Mouse (Mus musculus): Measurements from ENCODE around the gene Lipa.

Lipa gene

DNA sequence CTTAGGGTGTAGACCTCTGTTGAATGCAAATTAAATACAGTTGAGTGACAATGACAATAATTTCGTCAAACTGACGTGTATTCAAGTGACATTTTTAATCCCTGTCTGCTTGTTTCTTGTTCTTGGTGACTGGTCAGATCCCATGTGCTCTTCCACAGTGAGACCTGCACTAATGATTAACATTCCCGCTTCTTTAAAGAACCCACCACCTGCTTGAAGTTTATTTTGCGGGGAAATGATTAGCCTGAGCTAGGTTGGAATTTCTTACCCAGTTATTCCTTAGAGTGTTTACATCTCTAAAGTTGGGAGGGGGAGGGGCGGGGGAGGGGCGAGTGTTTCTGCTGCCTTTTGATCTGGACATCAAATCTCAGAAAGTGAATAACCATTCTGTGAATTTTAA is 59.1 kb downstream of the Lipa start:
- DNase-seq (ENCODE audit: low spot score in 2 of 2): no peak

DNA sequence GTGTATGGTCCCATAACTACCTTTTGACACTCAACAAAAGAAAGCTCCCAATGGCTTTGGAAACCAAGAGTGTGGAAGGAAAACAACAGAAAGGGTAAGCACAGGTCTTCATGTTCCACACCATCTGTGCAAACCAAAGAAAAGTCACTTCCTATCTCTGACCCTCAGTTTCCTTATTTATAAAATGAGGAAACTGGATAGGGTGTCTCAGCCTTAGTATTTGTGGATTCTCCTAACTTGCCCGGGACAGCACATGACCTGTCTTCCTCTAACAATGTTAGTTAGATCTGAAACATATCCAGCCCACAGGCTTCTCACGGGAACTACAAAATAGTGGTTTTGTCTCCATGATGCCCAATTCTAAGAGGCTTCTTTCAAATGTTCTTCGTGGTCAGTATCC is 62.8 kb downstream of the Lipa start:
- no peak for DNase-seq (ENCODE audit: low spot score in 2 of 2)

GRCm38 (mm10) chr19:34461451-34462019 is 65.7 kb downstream of the Lipa start:
- DNase-seq (ENCODE audit: low spot score in 2 of 2): no peak

DNA sequence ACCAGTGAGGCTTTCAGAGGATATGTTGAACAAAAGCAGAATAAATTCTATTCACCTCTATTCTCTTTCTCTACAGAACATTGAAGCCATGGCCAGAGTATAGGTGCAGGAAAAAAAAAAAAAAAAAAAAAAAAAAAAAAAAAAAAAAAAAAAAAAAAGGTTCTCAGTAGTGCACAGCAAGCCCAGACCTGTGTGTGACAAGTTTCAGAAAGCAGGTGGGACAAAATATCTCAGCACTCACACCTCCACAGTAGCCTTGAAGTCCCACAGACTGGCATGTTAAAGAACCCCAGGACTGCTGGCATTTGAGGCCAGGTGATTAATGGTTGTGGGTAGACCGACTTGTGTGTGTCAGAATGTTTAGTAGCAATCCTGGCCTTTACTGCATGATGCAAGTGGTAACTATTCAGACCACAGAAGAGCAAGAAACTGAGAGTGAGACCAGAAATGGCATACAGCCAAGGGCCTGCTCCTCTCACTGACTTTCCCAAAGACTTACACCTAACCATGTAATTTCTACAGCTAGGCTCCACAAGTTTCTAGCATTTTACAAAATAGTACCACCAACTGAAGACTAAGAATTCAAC is 76.4 kb downstream of the Lipa start:
- no peak for DNase-seq (ENCODE audit: low spot score in 2 of 2)

DNA sequence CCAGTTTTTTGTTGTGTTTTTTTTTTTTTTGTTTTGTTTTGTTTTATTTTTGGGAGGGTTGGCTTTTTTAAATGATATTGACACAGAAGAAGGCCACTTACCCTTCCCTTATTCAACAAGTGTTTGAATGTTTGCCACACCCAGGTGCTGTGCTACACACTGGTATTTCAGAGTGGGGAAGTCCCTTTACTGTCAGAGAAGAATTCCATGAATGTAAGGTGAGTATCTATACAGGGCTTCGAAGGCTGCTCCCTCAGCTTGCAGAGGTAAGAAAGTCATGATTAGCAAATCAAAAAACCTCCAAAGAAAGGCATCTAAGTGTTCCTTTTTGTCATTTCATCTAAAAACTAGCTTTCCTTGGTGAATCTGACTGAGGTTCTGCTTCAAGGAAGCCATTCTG is 78.4 kb downstream of the Lipa start:
- no peak for DNase-seq (ENCODE audit: low spot score in 2 of 2)

GRCm38 (mm10) chr19:34445410-34446012 is 81.8 kb downstream of the Lipa start:
- DNase-seq (ENCODE audit: low spot score in 2 of 2): no peak

- no peak for DNase-seq (ENCODE audit: low spot score in 2 of 2)
Observed at GRCm38 (mm10) chr19:34444785-34445184, 82.5 kb downstream of the Lipa start.
